Mouse (Mus musculus) heart, embryonic 12.5 days (tissue): ENCODE measurements around the gene Ankrd12. TPM values are rescaled to one million over a fixed set of nuclear protein-coding genes. Genes with fewer than 3 reads are reported as not detected.

ENCODE experiments used
- ATAC-seq: fragments of 200-750 bp; cut with Nextera tagmentation; 2 replicates; pipeline ENCODE4 v1.8.0; 2017; ENCODE audit warnings: moderate TSS enrichment, moderate library complexity; ENCODE audit not compliant: insufficient number of reproducible peaks, low FRiP score
- H3K27ac ChIP-seq: fragments of 300-500 bp; sonication (generic); 2 replicates; pipeline ENCODE4 v1.5.1; 2016; ENCODE audit warnings: mild to moderate bottlenecking, moderate library complexity; ENCODE audit not compliant: poor library complexity, severe bottlenecking
- H3K27me3 ChIP-seq: fragments of 300-500 bp; sonication (generic); replicated peaks from 2 replicates; pipeline ENCODE4 v1.6.1; 2016; ENCODE audit warnings: mild to moderate bottlenecking, moderate library complexity
- H3K36me3 ChIP-seq: fragments of 300-500 bp; sonication (generic); 2 replicates; pipeline ENCODE4 v1.6.1; 2016; ENCODE audit warnings: mild to moderate bottlenecking, moderate library complexity
- H3K4me1 ChIP-seq: fragments of 300-500 bp; sonication (generic); replicated peaks from 2 replicates; pipeline ENCODE4 v1.6.1; 2016; ENCODE audit warnings: mild to moderate bottlenecking
- H3K4me2 ChIP-seq: fragments of 300-500 bp; sonication (generic); 2 replicates; pipeline ENCODE4 v1.6.1; 2016; ENCODE audit warnings: mild to moderate bottlenecking, moderate library complexity
- H3K4me3 ChIP-seq: fragments of 300-500 bp; sonication (generic); 2 replicates; pipeline ENCODE4 v1.5.1; 2016; ENCODE audit warnings: mild to moderate bottlenecking
- H3K9ac ChIP-seq: fragments of 300-500 bp; sonication (generic); 2 replicates; pipeline ENCODE4 v1.6.1; 2016; ENCODE audit warnings: mild to moderate bottlenecking, moderate library complexity
- H3K9me3 ChIP-seq: fragments of 300-500 bp; sonication (generic); replicated peaks from 2 replicates; pipeline ENCODE4 v1.6.1; 2016; ENCODE audit warnings: mild to moderate bottlenecking, moderate library complexity
- WGBS: fragments of 180-500 bp; shearing (Covaris S2); methylation state at CpG from one replicate; pipeline ENCODE4 v1.1.7; 2016; 5-methylcytosine and 5-hydroxymethylcytosine counted together
- polyA plus RNA-seq: library from polyadenylated mRNA; unstranded; fragments of >200 nt; fragmentation: Nextera tagmentation; extraction: Ambion mirVana; gene quantifications from 2 replicates; pipeline ENCODE4 v1.2.1, GENCODE M21; 2016

The Ankrd12 gene
- polyA plus RNA-seq, 1 experiment from 2014 or later = 18.7 TPM

DNA sequence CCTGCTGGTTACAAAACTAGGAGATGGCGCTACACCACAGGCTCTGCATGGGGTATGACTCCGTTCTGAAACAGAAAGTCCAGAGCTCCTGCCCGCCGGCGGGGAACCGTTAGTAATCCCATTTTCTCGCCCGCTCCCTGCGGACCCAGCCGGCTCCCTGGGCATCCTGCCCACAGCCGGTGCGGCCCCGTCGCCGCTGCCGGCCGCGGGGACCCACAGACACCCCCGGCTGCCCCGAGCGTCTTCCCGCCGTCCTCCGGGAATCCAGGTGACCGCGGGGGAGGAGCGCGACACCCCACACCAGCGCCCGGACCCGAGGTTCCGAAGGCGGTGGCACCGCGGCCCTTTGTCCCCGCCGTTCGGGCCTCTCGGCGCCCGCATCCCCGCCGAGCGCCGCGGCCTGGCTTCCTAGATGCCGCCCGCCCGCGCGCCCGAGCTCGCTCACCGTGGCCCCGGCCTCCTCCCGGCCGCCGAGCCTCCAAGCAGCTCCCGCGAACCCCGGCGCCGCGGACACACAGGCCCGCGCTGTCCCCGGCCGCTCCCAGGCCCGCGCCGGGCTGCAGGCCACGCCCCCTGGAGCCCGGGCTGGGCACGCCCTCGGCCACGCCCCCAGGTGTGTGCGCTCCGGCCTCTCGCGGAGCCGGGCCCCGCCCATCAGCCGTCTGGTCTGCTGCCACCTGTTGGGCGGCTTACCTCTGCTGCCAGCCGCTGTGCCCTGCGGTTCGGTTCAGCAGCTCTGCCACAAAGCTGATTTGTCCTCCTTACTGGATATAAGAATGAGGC is 126.1 kb downstream of the Ankrd12 start, which contains the start of gene Twsg1:
Gene Twsg1, minus strand, starts transcription at position 605 of the 783 bp plus-strand sequence.
- peak within 1 kb of the TSS; percentile 77 for H3K4me2 ChIP-seq
- H3K9ac ChIP-seq = peak within 1 kb of the TSS; percentile 96
- peak within 1 kb of the TSS; percentile 88 for H3K27ac ChIP-seq
- peak within 1 kb of the TSS; percentile 90 for H3K4me3 ChIP-seq
- peaks cover 20% of the 10 kb centered on the region for H3K4me1 ChIP-seq
- WGBS = under 1% methylated on average over 87 of the region's 87 CpGs
- H3K9me3 ChIP-seq = no peaks in the 10 kb centered on the region
- no peaks in the 10 kb centered on the region for H3K27me3 ChIP-seq
- ATAC-seq = peak; percentile 99
- peaks cover 15% of the 10 kb centered on the region for H3K36me3 ChIP-seq

DNA sequence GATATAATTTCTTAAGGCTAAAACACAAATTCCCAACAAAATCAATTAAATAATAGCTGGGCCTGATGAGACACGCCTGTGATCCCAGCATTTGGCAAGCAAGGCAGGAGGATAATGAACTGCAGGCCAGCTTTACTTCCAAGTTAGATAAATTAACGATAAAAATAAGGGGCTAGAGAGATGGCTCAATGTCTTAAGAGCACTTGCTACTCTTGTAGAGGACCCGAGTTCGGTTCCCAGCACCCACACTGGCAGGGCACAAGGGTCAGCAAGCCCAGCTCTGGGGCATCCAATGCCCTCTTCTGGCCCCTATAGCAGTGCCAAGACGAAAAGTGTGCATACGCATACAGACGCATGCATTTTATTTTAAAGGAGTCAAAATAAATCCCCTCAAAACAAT is 126.7 kb downstream of the Ankrd12 start:
- peak overlapping the region; percentile 88 for H3K27ac ChIP-seq
- peak overlapping the region; percentile 77 for H3K4me2 ChIP-seq
- H3K9me3 ChIP-seq = no peaks in the 10 kb centered on the region
- WGBS = 33% methylated on average over 7 of the region's 7 CpGs
- peak overlapping the region; percentile 90 for H3K4me3 ChIP-seq
- H3K4me1 ChIP-seq = peaks cover 20% of the 10 kb centered on the region
- peaks cover 15% of the 10 kb centered on the region for H3K36me3 ChIP-seq
- no peak for ATAC-seq
- H3K9ac ChIP-seq = peak overlapping the region; percentile 96
- no peaks in the 10 kb centered on the region for H3K27me3 ChIP-seq

- 30% methylated on average over 8 of the region's 8 CpGs for WGBS
- ATAC-seq = no peak
- H3K27ac ChIP-seq = peak overlapping the region; percentile 93
These were observed 129.6 kb downstream of the Ankrd12 start for GRCm38 (mm10) chr17:65947307-65947706.

DNA sequence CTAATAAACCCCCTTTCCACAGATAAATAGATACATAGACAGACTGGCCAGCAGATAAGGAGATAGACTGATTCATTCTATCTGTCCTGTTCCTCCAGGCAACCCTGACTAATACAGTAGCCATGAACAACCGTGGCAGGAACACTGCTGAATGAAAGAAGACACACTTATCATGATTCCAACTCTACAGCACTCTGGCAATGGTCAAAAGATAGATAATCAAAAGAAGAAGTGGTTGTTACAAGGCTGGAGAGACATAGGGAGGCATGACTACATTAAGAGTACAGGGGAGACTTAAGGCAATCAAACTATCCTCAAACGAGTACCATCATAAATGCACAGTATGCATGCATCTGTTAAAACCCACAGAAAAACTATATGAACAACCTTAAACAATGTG is 131.5 kb downstream of the Ankrd12 start:
- no peak for ATAC-seq
- Histone ChIP-seq H3K4me2 (no peak overlapping the region), H3K9me3 (no peaks in the 10 kb centered on the region), H3K9ac (no peak overlapping the region), H3K27ac (no peak overlapping the region), H3K36me3 (peaks cover 21% of the 10 kb centered on the region), H3K4me1 (peaks cover 26% of the 10 kb centered on the region), H3K27me3 (no peaks in the 10 kb centered on the region), H3K4me3 (no peak overlapping the region)
- 81% methylated on average over 2 of the region's 2 CpGs for WGBS

More at GRCm38 (mm10) chr17:65947307-65947706, 129.6 kb downstream of the Ankrd12 start:
- Histone ChIP-seq H3K4me2 (peak overlapping the region; percentile 46), H3K27me3 (no peaks in the 10 kb centered on the region), H3K4me1 (peaks cover 20% of the 10 kb centered on the region), H3K36me3 (peaks cover 21% of the 10 kb centered on the region), H3K9me3 (no peaks in the 10 kb centered on the region), H3K9ac (no peak overlapping the region; the same call in 1 of the 2 replicates), H3K4me3 (no peak overlapping the region)

- no peak for ATAC-seq
- 75% methylated on average over 4 of the region's 4 CpGs for WGBS
These were observed 134.5 kb downstream of the Ankrd12 start for GRCm38 (mm10) chr17:65942394-65942793.

DNA sequence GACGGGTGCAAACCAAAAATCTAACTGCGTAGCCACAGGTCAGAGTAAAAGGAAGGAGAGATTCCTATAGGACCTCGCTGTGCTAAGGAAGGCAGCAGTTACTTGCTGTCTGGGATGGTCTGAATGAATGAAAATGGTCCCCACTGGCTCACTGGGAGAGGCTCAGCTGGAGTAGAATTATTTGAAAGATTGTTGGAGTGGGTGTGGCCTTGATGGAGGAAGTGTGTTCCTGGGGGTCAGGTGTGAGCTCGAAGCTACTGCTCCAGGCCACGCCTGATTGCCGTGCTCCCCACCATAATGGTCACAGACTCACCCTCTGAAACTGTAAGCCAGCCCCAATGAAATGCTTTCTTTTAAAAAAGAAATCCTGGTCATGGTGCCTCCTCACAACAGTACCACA is 135.6 kb downstream of the Ankrd12 start:
- no peak for ATAC-seq
- Histone ChIP-seq H3K36me3 (peaks cover 23% of the 10 kb centered on the region), H3K9me3 (no peaks in the 10 kb centered on the region), H3K4me2 (no peak overlapping the region), H3K27ac (no peak overlapping the region), H3K4me1 (peaks cover 25% of the 10 kb centered on the region), H3K4me3 (no peak overlapping the region), H3K9ac (no peak overlapping the region), H3K27me3 (no peaks in the 10 kb centered on the region)
- 89% methylated on average over 6 of the region's 6 CpGs for WGBS

More at GRCm38 (mm10) chr17:65942394-65942793, 134.5 kb downstream of the Ankrd12 start:
- Histone ChIP-seq H3K9ac (no peak overlapping the region), H3K36me3 (peaks cover 19% of the 10 kb centered on the region), H3K27ac (no peak overlapping the region), H3K27me3 (no peaks in the 10 kb centered on the region), H3K4me2 (no peak overlapping the region), H3K4me3 (no peak overlapping the region), H3K9me3 (no peaks in the 10 kb centered on the region), H3K4me1 (peaks cover 26% of the 10 kb centered on the region)

DNA sequence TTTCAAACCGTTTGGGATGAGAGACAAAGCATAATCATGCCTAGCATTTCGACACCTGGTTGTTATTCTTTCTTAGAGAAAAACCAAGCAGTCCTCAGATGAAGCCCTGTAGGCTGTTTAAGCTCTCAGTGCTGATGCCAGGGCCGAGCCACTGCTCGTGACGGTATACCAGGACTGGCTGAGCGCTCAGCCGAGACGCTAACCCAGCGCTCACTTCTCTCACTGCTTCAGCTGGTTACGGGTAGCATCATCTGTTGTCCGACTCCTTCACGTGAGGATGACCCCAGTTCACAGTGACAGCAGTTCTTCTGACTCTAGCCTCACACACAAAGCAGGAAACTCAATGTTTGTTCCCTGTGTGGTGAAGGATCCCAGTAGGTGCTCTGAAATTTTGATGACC is 136.7 kb downstream of the Ankrd12 start:
- no peak for ATAC-seq
- Histone ChIP-seq H3K27me3 (no peaks in the 10 kb centered on the region), H3K4me3 (no peak overlapping the region), H3K9ac (no peak overlapping the region), H3K36me3 (peaks cover 29% of the 10 kb centered on the region), H3K4me1 (peaks cover 25% of the 10 kb centered on the region), H3K9me3 (no peaks in the 10 kb centered on the region), H3K27ac (peak overlapping the region; percentile 48; the same call in 1 of the 2 replicates), H3K4me2 (no peak overlapping the region)
- WGBS = 76% methylated on average over 12 of the region's 12 CpGs

GRCm38 (mm10) chr17:65939461-65940192 is 137.3 kb downstream of the Ankrd12 start:
- no peak overlapping the region for H3K4me3 ChIP-seq
- peaks cover 29% of the 10 kb centered on the region for H3K36me3 ChIP-seq
- H3K4me2 ChIP-seq = no peak overlapping the region
- WGBS = 52% methylated on average over 14 of the region's 14 CpGs
- ATAC-seq = no peak
- no peaks in the 10 kb centered on the region for H3K27me3 ChIP-seq
- H3K9me3 ChIP-seq = no peaks in the 10 kb centered on the region
- H3K9ac ChIP-seq = 0 out of 2 replicates have a peak overlapping the region, but pooled peaks have one; percentile 2
- peaks cover 25% of the 10 kb centered on the region for H3K4me1 ChIP-seq
- H3K27ac ChIP-seq = peak overlapping the region; percentile 48; the same call in 1 of the 2 replicates

GRCm38 (mm10) chr17:65937671-65938070 is 139.2 kb downstream of the Ankrd12 start:
- H3K27me3 ChIP-seq = no peaks in the 10 kb centered on the region
- peaks cover 5% of the 10 kb centered on the region; the same call in 1 of the 2 replicates for H3K9me3 ChIP-seq
- H3K9ac ChIP-seq = no peak overlapping the region
- no peak for ATAC-seq
- H3K4me3 ChIP-seq = no peak overlapping the region
- H3K4me2 ChIP-seq = no peak overlapping the region
- no peak overlapping the region for H3K27ac ChIP-seq
- peaks cover 25% of the 10 kb centered on the region for H3K4me1 ChIP-seq
- 92% methylated on average over 9 of the region's 9 CpGs for WGBS
- H3K36me3 ChIP-seq = peaks cover 42% of the 10 kb centered on the region

DNA sequence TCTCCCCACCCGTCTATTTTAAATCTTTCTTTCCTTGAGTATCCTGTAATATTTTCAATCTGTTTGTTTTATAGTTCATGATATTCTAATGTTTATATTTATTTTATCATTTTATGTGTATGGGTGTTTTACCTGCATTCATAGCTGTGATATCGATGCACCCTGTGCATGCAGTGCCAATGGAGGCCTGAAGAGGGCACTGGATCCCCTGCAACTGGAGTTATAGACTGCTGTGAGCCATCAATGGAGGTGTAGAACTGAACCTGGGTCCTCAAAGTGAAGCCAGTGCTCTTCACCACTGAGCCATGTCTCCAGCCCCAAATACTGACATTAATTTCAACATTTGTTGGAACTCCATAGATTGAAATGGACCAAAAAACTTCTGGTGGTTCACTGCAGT is 143.1 kb downstream of the Ankrd12 start:
- H3K36me3 ChIP-seq = peaks cover 56% of the 10 kb centered on the region
- H3K9me3 ChIP-seq = peaks cover 5% of the 10 kb centered on the region; the same call in 1 of the 2 replicates
- H3K9ac ChIP-seq = no peak overlapping the region
- WGBS = 92% methylated on average over 2 of the region's 2 CpGs
- H3K27me3 ChIP-seq = no peaks in the 10 kb centered on the region
- no peak overlapping the region for H3K4me2 ChIP-seq
- H3K4me3 ChIP-seq = no peak overlapping the region
- no peak for ATAC-seq
- peaks cover 11% of the 10 kb centered on the region for H3K4me1 ChIP-seq
- H3K27ac ChIP-seq = no peak overlapping the region

- peaks cover 8% of the 10 kb centered on the region for H3K4me1 ChIP-seq
- H3K4me2 ChIP-seq = no peak overlapping the region
- WGBS = 72% methylated on average over 6 of the region's 6 CpGs
- peaks cover 58% of the 10 kb centered on the region for H3K36me3 ChIP-seq
- no peak overlapping the region for H3K4me3 ChIP-seq
- no peak overlapping the region for H3K27ac ChIP-seq
- no peak overlapping the region for H3K9ac ChIP-seq
- ATAC-seq = no peak
- peaks cover 5% of the 10 kb centered on the region; the same call in 1 of the 2 replicates for H3K9me3 ChIP-seq
- no peaks in the 10 kb centered on the region for H3K27me3 ChIP-seq
These were observed 145.4 kb downstream of the Ankrd12 start for GRCm38 (mm10) chr17:65931525-65931924.
